Mouse (Mus musculus): Measurements from ENCODE around the gene Ppef2.

Ppef2 gene

GRCm38 (mm10) chr5:92256218-92256617 is at the start of gene Ppef2:
Gene Ppef2, minus strand, starts transcription at chr5:92256278.
- DNase-seq, result no peak

- no peak for DNase-seq
Measured at GRCm38 (mm10) chr5:92304291-92304690, 48.2 kb upstream of the Ppef2 start.

GRCm38 (mm10) chr5:92302149-92302840 is 46.2 kb upstream of the Ppef2 start:
- DNase-seq, result no peak

- no peak for DNase-seq
Measured at GRCm38 (mm10) chr5:92294525-92294924, 38.4 kb upstream of the Ppef2 start.

- DNase-seq, result no peak
Measured at GRCm38 (mm10) chr5:92291652-92292414, 35.8 kb upstream of the Ppef2 start.

- DNase-seq, result no peak
Measured at GRCm38 (mm10) chr5:92287840-92288239, 31.8 kb upstream of the Ppef2 start.

GRCm38 (mm10) chr5:92283107-92283506 is 27.0 kb upstream of the Ppef2 start:
- no peak for DNase-seq

GRCm38 (mm10) chr5:92282571-92282970 is 26.5 kb upstream of the Ppef2 start:
- DNase-seq, result no peak

- no peak for DNase-seq
Measured at GRCm38 (mm10) chr5:92278942-92279537, 23.0 kb upstream of the Ppef2 start.

- peak; percentile 80 for DNase-seq
Measured at GRCm38 (mm10) chr5:92277437-92278394, 21.6 kb upstream of the Ppef2 start, which contains the start of gene Naaa. Gene Naaa, minus strand, starts transcription at chr5:92278170.

GRCm38 (mm10) chr5:92270496-92270895 is 14.4 kb upstream of the Ppef2 start:
- no peak for DNase-seq

- DNase-seq, result peak; percentile 66
Measured at GRCm38 (mm10) chr5:92263761-92264359, 7.8 kb upstream of the Ppef2 start.

- DNase-seq, result no peak
Measured at GRCm38 (mm10) chr5:92262646-92263045, 6.6 kb upstream of the Ppef2 start.

GRCm38 (mm10) chr5:92254476-92254875 is 1.6 kb downstream of the Ppef2 start:
- DNase-seq, result no peak

GRCm38 (mm10) chr5:92252797-92253343 is 3.2 kb downstream of the Ppef2 start:
- peak; percentile 26 for DNase-seq

- no peak for DNase-seq
Measured at GRCm38 (mm10) chr5:92252031-92252430, 4.0 kb downstream of the Ppef2 start.

GRCm38 (mm10) chr5:92248614-92249013 is 7.5 kb downstream of the Ppef2 start:
- no peak for DNase-seq

GRCm38 (mm10) chr5:92245483-92245882 is 10.6 kb downstream of the Ppef2 start:
- no peak for DNase-seq

- no peak for DNase-seq
Measured at GRCm38 (mm10) chr5:92244900-92245299, 11.2 kb downstream of the Ppef2 start.

GRCm38 (mm10) chr5:92240769-92241168 is 15.3 kb downstream of the Ppef2 start:
- peak; percentile 15 for DNase-seq

- DNase-seq, result peak; percentile 73
Measured at GRCm38 (mm10) chr5:92239333-92240232, 16.5 kb downstream of the Ppef2 start.

Data from right cerebral cortex, postnatal 25 days (tissue).